Mouse (Mus musculus): ENCODE results near the gene Slc35c1. TPM values are rescaled to one million over a fixed set of nuclear protein-coding genes. Genes with fewer than 3 reads are reported as not detected.
"Not testable (repeated sequence)": the region's sequence is repeated elsewhere in the genome, so short reads cannot be mapped to it uniquely, and the experiment has no call there.

The Slc35c1 gene
- polyA plus RNA-seq, 1 experiment: 43.9 TPM

- Histone ChIP-seq H3K4me1 (ENCODE audit: control insufficient read depth, insufficient read depth, low read length) (no peaks in the 10 kb centered on the region), H3K4me3 (replicated peaks; ENCODE audit: extremely low read depth, low read depth, low read length) (no peak overlapping the region)
- DNase-seq: no peak
- 56% methylated on average over 4 of the region's 4 CpGs for WGBS
- TF ChIP-seq CTCF (IDR thresholded peaks at IDR 0.05; ENCODE audit: insufficient read depth, low read length): no peak
- TF ChIP-seq POLR2A (IDR thresholded peaks at IDR 0.05; ENCODE audit: borderline replicate concordance, extremely low read depth, low read depth, low read length): no peak
Observed at GRCm38 (mm10) chr2:92478313-92478688, 18.0 kb upstream of the Slc35c1 start.

DNA sequence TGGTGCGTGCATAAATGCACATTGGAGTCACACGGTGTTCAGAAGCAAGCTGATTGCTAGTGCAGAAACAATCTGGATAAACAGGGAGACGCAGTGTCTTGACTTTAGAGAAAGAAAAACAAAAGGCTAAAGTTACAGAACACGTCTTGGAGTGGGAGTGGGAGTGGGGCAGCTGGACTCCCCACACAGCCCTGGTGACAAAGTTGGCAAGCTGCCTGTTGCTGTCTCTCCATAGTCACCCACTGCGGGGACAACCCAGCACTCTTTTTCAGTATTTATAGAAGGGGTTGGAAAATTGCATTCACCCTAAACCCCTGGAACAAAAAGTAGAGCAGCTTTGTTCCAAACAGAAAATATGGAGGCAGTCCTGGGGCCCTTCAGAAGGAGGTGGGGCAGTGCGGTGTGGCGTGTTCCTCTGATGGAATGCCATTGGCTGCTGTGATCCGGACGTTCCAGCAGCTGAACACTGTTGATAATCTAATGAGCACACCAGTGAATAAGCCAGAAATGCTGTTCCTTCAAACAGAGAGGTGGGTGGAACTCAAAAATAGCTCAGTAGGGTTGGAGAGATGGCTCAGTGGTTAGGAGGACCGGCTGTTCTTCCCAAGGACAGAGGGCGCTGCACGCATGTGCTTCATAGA, 17.5 kb upstream of the Slc35c1 start:
- DNase-seq: no peak
- Histone ChIP-seq H3K4me1 (ENCODE audit: control insufficient read depth, insufficient read depth, low read length) (no peaks in the 10 kb centered on the region), H3K4me3 (replicated peaks; ENCODE audit: extremely low read depth, low read depth, low read length) (no peak overlapping the region)
- TF ChIP-seq POLR2A (IDR thresholded peaks at IDR 0.05; ENCODE audit: borderline replicate concordance, extremely low read depth, low read depth, low read length) (no peak), CTCF (IDR thresholded peaks at IDR 0.05; ENCODE audit: insufficient read depth, low read length) (no peak)
- WGBS: 55% methylated on average over 12 of the region's 12 CpGs

- not testable (repeated sequence) for H3K4me1 ChIP-seq (ENCODE audit: control insufficient read depth, insufficient read depth, low read length); H3K4me3 ChIP-seq (replicated peaks; ENCODE audit: extremely low read depth, low read depth, low read length); DNase-seq
- WGBS: 82% methylated on average over 7 of the region's 7 CpGs
Observed at GRCm38 (mm10) chr2:92476580-92476979, 16.2 kb upstream of the Slc35c1 start.

DNA sequence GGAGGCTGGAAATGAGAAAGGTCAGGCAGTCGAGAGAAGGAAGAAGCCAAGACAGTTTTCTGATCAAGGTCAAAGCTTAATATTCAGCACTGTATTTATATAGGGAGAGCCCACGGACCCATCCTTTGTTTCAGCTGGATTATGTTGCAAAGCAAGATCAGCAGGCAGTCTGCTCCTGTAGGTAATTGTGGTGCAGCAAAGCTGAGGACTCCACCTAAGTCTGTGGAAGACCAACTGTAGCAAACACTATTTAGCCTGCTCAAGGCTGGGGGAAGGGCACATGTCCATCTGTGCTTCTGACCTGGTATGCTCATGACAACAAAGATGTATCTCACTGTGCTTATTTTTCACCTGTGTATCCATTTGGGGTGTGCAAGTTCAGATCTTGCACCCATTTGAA, 15.4 kb upstream of the Slc35c1 start:
- Histone ChIP-seq H3K4me1 (ENCODE audit: control insufficient read depth, insufficient read depth, low read length) (no peaks in the 10 kb centered on the region), H3K4me3 (replicated peaks; ENCODE audit: extremely low read depth, low read depth, low read length) (no peak overlapping the region)
- TF ChIP-seq CTCF (IDR thresholded peaks at IDR 0.05; ENCODE audit: insufficient read depth, low read length) (no peak), POLR2A (IDR thresholded peaks at IDR 0.05; ENCODE audit: borderline replicate concordance, extremely low read depth, low read depth, low read length) (no peak)
- WGBS: 77% methylated on average over 2 of the region's 2 CpGs
- DNase-seq: no peak

GRCm38 (mm10) chr2:92474920-92475319, 14.6 kb upstream of the Slc35c1 start:
- no peak for DNase-seq
- WGBS: 76% methylated on average over 3 of the region's 3 CpGs
- no peaks in the 10 kb centered on the region for H3K4me1 ChIP-seq (ENCODE audit: control insufficient read depth, insufficient read depth, low read length)
- no peak overlapping the region for H3K4me3 ChIP-seq (replicated peaks; ENCODE audit: extremely low read depth, low read depth, low read length)
- TF ChIP-seq CTCF (IDR thresholded peaks at IDR 0.05; ENCODE audit: insufficient read depth, low read length): no peak
- TF ChIP-seq POLR2A (IDR thresholded peaks at IDR 0.05; ENCODE audit: borderline replicate concordance, extremely low read depth, low read depth, low read length): no peak

- no peaks in the 10 kb centered on the region for H3K4me1 ChIP-seq (ENCODE audit: control insufficient read depth, insufficient read depth, low read length)
- no peak overlapping the region for H3K4me3 ChIP-seq (replicated peaks; ENCODE audit: extremely low read depth, low read depth, low read length)
- no peak for DNase-seq
- 79% methylated on average over 12 of the region's 12 CpGs for WGBS
- no peak for TF ChIP-seq POLR2A (IDR thresholded peaks at IDR 0.05; ENCODE audit: borderline replicate concordance, extremely low read depth, low read depth, low read length)
- TF ChIP-seq CTCF (IDR thresholded peaks at IDR 0.05; ENCODE audit: insufficient read depth, low read length): no peak
Observed at GRCm38 (mm10) chr2:92471886-92472670, 11.7 kb upstream of the Slc35c1 start.

GRCm38 (mm10) chr2:92464690-92465089, 4.4 kb upstream of the Slc35c1 start:
- TF ChIP-seq POLR2A (IDR thresholded peaks at IDR 0.05; ENCODE audit: borderline replicate concordance, extremely low read depth, low read depth, low read length): no peak
- no peak for TF ChIP-seq CTCF (IDR thresholded peaks at IDR 0.05; ENCODE audit: insufficient read depth, low read length)
- DNase-seq: no peak
- Histone ChIP-seq H3K4me1 (ENCODE audit: control insufficient read depth, insufficient read depth, low read length) (no peaks in the 10 kb centered on the region), H3K4me3 (replicated peaks; ENCODE audit: extremely low read depth, low read depth, low read length) (no peak overlapping the region)
- 43% methylated on average over 3 of the region's 3 CpGs for WGBS

- Histone ChIP-seq H3K4me1 (ENCODE audit: control insufficient read depth, insufficient read depth, low read length) (peaks cover 14% of the 10 kb centered on the region), H3K4me3 (replicated peaks; ENCODE audit: extremely low read depth, low read depth, low read length) (no peak overlapping the region)
- TF ChIP-seq CTCF (IDR thresholded peaks at IDR 0.05; ENCODE audit: insufficient read depth, low read length) (no peak), POLR2A (IDR thresholded peaks at IDR 0.05; ENCODE audit: borderline replicate concordance, extremely low read depth, low read depth, low read length) (no peak)
- WGBS: 95% methylated on average over 1 of the region's 1 CpGs
- no peak for DNase-seq
Observed at GRCm38 (mm10) chr2:92461215-92461614, 877 bp upstream of the Slc35c1 start.

DNA sequence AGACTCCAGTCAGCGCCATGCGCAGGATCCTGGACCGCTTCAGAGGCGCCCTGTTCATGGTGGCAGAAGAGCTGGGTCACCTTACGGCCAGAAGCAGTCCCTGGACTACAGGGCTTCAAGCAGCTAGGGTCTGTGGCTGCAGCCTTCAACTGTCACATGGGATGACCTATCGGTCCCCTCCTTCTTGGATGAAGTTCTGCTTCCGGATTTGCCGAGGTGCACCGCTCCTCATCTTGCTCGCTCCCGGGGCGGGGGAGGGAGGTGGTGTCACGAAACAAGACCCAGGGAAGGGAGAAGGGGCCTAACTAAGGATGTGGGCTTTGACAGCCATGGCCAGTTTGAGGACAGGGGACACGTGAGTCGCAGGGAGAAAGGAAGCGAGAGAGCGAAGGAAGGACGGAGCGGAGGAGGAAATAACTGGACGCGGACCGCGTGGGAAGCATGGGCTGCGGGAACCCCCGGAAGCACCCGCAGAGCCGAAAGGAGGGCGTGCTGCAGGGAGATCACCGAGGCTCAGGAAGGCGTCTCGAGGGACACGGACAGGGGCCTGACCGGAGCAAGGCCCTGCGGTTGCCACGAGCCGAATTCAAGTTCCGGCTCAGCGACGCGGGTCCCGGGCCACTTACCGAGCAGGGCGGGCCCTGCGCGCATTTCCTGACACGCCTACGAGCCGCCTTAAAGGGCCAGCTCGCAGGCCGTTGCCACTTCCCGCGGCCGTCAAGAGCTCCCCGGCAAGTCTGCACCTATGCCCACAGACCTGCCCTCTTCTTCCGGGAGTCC, 1.0 kb downstream of the Slc35c1 start:
- DNase-seq: peak; percentile 83
- H3K4me3 ChIP-seq (replicated peaks; ENCODE audit: extremely low read depth, low read depth, low read length): peak overlapping the region; percentile 99
- 1% methylated on average over 52 of the region's 55 CpGs for WGBS
- TF ChIP-seq POLR2A (IDR thresholded peaks at IDR 0.05; ENCODE audit: borderline replicate concordance, extremely low read depth, low read depth, low read length) (peak; percentile 76; the same call in 1 of the 2 replicates), CTCF (IDR thresholded peaks at IDR 0.05; ENCODE audit: insufficient read depth, low read length) (no peak)
- peaks cover 14% of the 10 kb centered on the region for H3K4me1 ChIP-seq (ENCODE audit: control insufficient read depth, insufficient read depth, low read length)
